8 mouse cellular contexts compared by ENCODE assay signal in genomic region chr4:142084131-142084899, GRCm38 (mm10). TPM values are rescaled to one million over a fixed set of nuclear protein-coding genes. Genes with fewer than 3 reads are reported as not detected.
DNase-seq lines count a peak whose midpoint lies in the region; ATAC-seq and TF ChIP-seq lines count a peak whose summit lies in the region.

TSS of gene Tmem51 (minus strand) at chr4:142084304.

- peak; percentile 82 for ATAC-seq in embryonic facial prominence, embryonic 13.5 days (ENCODE audit: insufficient number of reproducible peaks, insufficient read depth, low FRiP score, low TSS enrichment, low read depth)
- ATAC-seq in heart, postnatal 0 days (ENCODE audit: insufficient read depth, low read depth), result peak; percentile 84

- peak within 1 kb of the TSS; percentile 72 for H3K4me3 ChIP-seq in embryonic facial prominence, embryonic 13.5 days
- peak within 1 kb of the TSS; percentile 75 for H3K4me3 ChIP-seq in heart, postnatal 0 days (ENCODE audit: low read depth, low read length)

- H3K27me3 ChIP-seq in embryonic facial prominence, embryonic 13.5 days, result peaks cover 15% of the 10 kb centered on the region; the same call in 1 of the 2 replicates
- no peaks in the 10 kb centered on the region for H3K27me3 ChIP-seq in heart, postnatal 0 days (ENCODE audit: control insufficient read depth, insufficient read depth, low read length)
- H3K27me3 ChIP-seq in splenic B cell, adult 2 months (ENCODE audit: control insufficient read depth, insufficient read depth, low read length, poor library complexity, severe bottlenecking), result no peaks in the 10 kb centered on the region

- H3K36me3 ChIP-seq in embryonic facial prominence, embryonic 13.5 days, result no peaks in the 10 kb centered on the region
- no peaks in the 10 kb centered on the region for H3K36me3 ChIP-seq in heart, postnatal 0 days (replicated peaks; ENCODE audit: control insufficient read depth, insufficient read depth, low read length)
- H3K36me3 ChIP-seq in splenic B cell, adult 2 months (ENCODE audit: control insufficient read depth, insufficient read depth, low read length, poor library complexity, severe bottlenecking), result no peaks in the 10 kb centered on the region

- H3K4me2 ChIP-seq in embryonic facial prominence, embryonic 13.5 days, result peak within 1 kb of the TSS; percentile 95
- peak within 1 kb of the TSS; percentile 98 for H3K4me2 ChIP-seq in heart, postnatal 0 days (ENCODE audit: low read depth, low read length)

- H3K9ac ChIP-seq in embryonic facial prominence, embryonic 13.5 days, result peak within 1 kb of the TSS; percentile 79
- peak within 1 kb of the TSS; percentile 69 for H3K9ac ChIP-seq in heart, postnatal 0 days (replicated peaks; ENCODE audit: low read depth, low read length)

- peak; percentile 15; the same call in 1 of the 2 replicates for TF ChIP-seq CTCF in heart, postnatal 0 days (IDR thresholded peaks at IDR 0.05; ENCODE audit: low read depth)

- H3K4me1 ChIP-seq in embryonic facial prominence, embryonic 13.5 days, result peaks cover 48% of the 10 kb centered on the region
- H3K4me1 ChIP-seq in heart, postnatal 0 days (ENCODE audit: control insufficient read depth, insufficient read depth), result peaks cover 35% of the 10 kb centered on the region

- no peaks in the 10 kb centered on the region for H3K9me3 ChIP-seq in embryonic facial prominence, embryonic 13.5 days
- H3K9me3 ChIP-seq in heart, postnatal 0 days (replicated peaks; ENCODE audit: control insufficient read depth, low read length), result no peaks in the 10 kb centered on the region

- H3K27ac ChIP-seq in embryonic facial prominence, embryonic 13.5 days, result peak within 1 kb of the TSS; percentile 78
- peak within 1 kb of the TSS; percentile 87 for H3K27ac ChIP-seq in heart, postnatal 0 days (ENCODE audit: low read depth)

- under 1% methylated on average over 52 of the region's 52 CpGs for WGBS in embryonic facial prominence, embryonic 13.5 days
- under 1% methylated on average over 50 of the region's 52 CpGs for WGBS in heart, postnatal 0 days

- peak; percentile 62 to 81 for DNase-seq in urinary bladder, adult 18-20 months (ENCODE audit: low spot score in 2 of 2)
- no peak for DNase-seq in urinary bladder, postnatal 10 days (ENCODE audit: low spot score)
- DNase-seq in heart, postnatal 0 days (ENCODE audit: low spot score), result no peak
- peak; percentile 89 for DNase-seq in kidney, postnatal 14 days
- peak; percentile 73 to 86 for DNase-seq in lung, postnatal 4 days
- DNase-seq in splenic B cell, adult 2 months (ENCODE audit: low read depth, low spot score), result peak; percentile 15
- no peak for DNase-seq in layer of hippocampus, adult 11-12 months (ENCODE audit: low spot score)

- TF ChIP-seq EP300 in heart, postnatal 0 days (IDR thresholded peaks at IDR 0.05; ENCODE audit: low read depth), result no peak

RNA-seq across cellular contexts. Expression of gene Tmem51, which starts in this region (rescaled TPM):
- 13.9 and 14.2 TPM in 2 replicates for polyA plus RNA-seq in embryonic facial prominence, embryonic 13.5 days (2015; fragmentation: Nextera tagmentation; extraction: Ambion mirVana)
- 27.7 and 34.4 TPM in 2 replicates for total RNA-seq in heart, postnatal 0 days (2014; rRNA removed; ENCODE audit: low replicate concordance)
- polyA plus RNA-seq in heart, postnatal 0 days (2015; fragmentation: Nextera tagmentation; extraction: Ambion mirVana), result 39.5 and 46.8 TPM in 2 replicates

Comparison
In these comparisons a context has a peak if more than half of its experiments do, and no peak if none do; other contexts are left out.
1. DNase-seq: peak in urinary bladder, adult 18-20 months (2 of 2), kidney, postnatal 14 days (single experiment), lung, postnatal 4 days (2 of 2) and splenic B cell, adult 2 months (single experiment); none in urinary bladder, postnatal 10 days (single experiment), heart, postnatal 0 days (single experiment) and layer of hippocampus, adult 11-12 months (single experiment).